Mouse (Mus musculus) brain, adult 2 months (tissue): ENCODE results near the gene Frs3.
A peak's percentile ranks its signal among the peaks of the same experiment; 100 is the strongest.

Source experiments
- DNase-seq: peaks from one replicate; pipeline ENCODE4 v3.0.0; 2011; ENCODE audit warnings: low read depth, low spot score

Frs3 gene

DNA sequence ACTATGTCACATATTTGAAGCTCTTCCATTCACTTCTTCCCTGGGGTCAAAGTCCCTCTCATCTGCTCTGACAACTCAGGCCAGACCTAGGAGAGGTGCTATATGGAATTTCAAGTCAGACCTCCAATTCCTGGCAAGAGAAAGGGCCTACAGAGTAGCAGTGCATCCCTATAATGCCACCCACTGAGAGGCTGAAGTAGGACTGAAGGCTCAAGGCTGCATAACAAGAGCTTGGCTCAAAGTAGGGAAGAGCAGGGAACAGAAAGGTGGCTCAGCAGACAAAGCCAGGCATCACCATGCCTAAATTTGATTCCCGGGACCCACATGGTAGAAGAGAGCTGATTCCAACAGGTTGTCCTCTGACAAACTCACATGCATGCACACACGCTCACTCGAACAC lies 2.8 kb downstream of the Frs3 start:
- DNase-seq, result no peak

DNA sequence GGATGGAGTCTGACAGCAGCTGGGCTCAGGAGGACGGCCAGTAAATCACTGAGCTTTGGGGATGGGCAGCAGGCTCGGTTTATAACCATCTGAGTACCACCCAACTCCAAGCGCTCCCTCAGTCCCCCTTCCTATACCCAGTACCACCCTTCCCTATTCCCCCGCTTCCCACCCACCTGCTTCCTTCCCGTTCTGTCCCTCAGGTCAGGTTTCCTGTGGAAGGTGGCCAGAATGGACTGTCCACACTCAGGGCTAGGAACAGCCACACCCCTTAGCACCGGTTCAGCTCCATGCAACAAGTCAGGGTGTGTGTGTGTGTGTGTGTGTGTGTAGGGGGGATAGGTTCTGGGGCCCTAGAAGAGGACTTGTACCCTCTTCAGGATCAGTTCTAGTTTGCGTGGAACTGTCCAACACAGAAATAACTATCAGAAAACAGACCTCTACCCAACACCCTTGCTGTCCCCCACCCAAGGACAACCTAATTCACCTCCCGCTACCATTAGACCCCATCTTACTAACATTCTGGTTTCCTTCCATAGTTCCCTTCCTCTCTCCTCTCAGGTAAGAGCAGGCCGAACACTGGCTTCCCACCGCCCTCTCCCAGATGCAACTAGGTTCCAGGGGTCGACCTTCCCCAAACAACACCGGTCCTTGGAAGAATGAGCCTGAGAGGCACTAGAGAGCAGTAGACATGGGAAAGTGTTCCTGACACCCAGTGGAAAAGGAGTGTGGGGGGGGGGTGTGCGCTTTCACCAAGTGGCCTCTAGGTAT lies 5.0 kb downstream of the Frs3 start:
- no peak for DNase-seq

DNA sequence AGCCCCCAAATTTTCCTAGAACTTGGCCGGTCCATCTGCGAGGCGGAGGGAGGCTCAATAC lies 5.4 kb downstream of the Frs3 start, which contains the start of gene Gm21981:
Gene Gm21981, minus strand, starts transcription at position 14 of the 61 bp plus-strand sequence.
- DNase-seq, result no peak

DNA sequence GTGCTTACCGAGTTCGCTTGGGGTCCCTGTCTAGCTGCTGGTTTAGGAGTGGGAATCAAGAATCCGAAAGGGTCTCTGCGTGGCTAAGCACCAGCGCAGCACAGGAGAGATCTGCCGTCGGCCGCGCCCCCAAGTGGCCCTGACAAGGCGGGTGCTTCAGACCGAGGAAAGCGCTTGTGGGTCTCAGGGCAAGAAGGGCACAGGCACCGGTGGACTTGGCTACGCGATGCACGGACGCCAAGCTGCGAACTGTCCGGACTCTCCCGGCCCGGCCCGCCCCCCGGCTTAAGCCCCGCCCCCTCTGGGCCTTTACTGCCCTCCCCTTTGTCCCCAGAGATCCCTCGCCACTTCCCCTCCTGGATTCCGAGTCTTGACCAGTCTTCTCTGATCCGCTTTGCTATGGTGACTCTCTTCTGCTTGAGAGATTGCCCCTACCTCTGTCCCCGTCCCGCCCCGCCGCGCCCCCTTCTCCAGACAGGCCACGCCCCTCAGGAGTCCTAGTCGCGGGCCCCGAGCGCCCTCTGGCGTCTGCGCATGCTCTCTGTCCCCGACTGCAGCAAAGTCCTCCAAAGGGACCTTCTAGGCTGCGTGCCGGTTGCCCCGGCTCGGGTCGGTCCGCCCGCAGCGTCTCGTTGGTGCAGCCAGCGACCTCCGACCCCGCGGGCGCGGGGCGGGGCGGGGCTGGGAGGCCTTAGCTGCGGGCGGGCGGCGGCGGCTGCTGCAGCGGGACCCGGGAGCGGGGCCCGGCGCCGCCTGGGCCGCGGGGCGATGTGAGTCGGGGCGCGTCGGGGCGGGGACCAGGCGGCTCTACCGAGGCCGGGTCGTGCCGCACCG lies 5.9 kb downstream of the Frs3 start, which contains the start of gene Prickle4:
Gene Prickle4, minus strand, starts transcription at position 234 of the 834 bp plus-strand sequence.
- DNase-seq, result peak; percentile 98

DNA sequence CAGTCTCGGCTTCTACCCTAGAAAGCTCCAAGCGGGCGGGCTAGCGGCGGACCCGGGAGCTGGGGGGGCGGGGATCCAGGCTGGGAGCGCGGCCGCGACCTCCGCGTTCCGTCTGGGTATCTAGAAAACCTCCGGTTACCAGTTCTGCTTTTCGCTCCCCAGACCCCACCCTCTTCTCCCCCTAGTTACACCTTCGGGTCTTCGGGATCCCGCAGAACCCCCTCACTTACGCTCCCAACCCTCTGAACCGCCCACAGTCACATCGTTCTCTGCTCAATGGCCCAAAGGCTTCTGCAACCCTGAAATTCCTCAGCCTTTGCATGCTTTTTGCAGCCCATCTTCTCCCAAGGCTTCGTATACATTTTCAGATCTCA lies 6.5 kb downstream of the Frs3 start:
- DNase-seq, result peak; percentile 47

DNA sequence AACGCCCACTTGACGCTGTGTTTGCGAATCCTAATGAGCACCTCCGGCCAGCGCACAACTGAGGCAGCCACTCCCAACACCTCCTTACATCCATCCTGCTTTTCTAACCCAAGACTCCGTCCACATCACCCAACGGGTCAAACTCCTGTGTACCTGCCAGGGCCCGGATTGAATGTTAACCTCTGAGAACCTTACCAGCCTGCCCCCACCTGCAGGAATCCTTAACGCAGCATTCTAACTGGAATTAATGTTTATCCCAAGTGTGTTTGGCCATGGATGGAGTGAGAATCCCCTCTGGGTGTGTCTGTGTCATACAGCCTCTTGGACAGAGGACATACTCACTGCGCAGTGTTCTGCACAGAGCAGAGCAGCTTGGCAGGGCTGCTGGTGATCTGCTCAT lies 9.3 kb downstream of the Frs3 start:
- DNase-seq, result no peak

DNA sequence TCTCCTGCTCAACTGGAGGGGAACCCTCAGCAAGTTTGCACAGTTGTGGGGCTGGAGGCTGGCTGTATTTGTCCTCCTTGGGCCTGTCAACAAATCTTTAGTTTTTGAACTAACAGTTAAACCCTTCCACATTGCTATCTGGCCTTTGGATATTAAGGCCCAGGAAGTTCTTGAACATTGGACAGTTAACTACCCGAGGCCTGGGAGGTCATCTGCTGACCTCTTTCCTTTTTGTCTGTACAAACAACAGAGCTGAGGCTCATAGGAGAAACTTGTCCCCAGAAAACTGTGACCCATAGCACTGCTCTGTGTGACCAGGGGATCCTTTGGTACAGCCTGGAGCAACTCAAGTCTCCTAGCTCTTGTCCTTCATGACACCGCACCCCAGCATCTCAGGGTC lies 10.2 kb downstream of the Frs3 start:
- no peak for DNase-seq

DNA sequence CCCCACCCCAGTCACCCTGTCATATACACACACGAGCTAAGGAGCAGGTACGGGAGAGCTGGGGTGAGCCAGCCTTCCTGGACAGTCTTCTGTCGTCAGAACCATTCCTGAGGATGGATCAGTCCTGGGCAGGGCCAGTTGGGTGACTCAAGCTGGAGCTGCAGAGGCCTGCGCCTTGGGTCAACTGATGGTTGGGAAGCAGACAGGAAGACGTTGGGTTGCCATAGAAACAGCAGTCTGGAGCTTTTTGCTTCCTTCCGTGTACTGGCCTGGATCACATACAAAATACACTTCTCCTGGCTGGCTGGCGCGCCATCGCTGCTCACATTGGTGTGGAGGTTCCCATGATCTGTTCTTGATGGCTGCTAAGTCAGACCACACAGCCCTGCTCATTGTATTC lies 13.0 kb downstream of the Frs3 start:
- DNase-seq, result peak; percentile 72

DNA sequence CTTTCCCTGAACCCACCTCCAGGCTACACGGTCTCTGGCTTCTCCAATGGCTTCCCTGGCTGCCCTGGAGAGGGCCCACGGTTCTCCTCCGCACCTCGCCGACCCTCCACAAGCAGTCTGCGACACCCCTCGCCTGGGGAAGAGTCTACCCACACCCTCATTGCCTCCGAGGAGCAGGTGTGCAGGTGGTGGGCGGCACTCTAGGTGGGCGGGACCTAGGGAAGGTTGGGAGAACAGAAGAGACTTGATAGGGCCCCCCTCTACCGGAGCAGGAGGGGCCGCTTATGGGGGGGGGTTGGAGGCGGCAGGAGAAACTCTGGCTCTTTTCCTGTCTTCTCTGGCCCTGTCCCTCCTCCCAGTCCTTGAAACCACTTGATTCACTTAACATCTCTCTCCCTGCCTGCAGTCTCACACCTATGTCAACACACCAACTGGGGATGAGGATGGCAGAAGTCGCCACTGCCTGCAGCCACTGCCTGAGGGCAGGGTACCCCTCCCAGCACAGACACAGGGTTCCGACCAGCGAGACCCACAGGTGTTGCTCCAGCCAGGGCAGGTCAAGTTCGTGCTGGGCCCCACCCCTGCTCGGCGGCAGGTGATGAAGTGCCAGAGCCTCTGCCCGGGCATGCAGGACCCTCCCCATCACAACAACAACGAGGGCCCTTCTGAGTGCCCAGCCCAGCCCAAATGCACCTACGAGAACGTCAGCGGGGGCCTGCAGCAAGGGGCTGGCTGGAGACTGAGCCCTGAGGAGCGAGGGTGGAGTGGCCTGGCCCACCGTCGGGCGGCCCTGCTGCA lies 13.9 kb downstream of the Frs3 start:
- DNase-seq, result no peak

DNA sequence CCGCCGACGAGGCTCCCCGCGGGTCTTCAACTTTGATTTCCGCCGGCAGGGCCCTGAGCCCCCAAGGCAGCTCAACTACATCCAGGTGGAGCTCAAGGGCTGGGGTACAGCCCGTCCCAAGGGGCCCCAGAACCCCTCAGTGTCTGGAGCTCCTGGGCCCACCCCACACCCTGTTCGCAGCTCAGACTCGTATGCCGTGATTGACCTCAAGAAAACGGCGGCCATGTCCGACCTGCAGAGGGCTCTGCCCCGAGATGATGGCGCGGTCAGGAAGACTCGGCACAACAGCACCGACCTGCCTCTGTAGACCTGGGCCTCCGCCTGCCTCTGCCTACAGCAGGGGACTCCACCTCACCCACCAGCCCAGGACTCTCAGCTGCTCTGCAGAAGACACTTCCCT lies 14.7 kb downstream of the Frs3 start:
- DNase-seq, result no peak

DNA sequence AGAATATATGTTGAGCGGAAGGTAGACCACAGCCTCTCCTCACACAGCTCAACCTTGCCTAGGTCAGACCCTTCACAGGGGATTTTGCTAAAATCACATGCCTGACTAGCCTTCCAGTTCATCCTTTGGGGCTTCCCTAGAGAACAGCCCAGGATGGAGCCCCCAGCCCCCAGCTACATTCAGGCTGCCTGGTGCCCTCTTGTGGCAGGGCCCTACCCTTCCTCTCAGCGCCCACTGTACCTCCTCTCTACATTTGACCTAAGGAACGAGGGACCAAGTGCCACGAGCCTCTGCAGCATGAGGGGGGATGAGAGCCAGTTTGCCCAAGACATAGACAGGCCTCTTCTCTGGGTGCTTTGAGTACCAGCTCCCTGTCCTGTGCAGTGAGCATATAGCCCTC lies 15.9 kb downstream of the Frs3 start:
- no peak for DNase-seq

DNA sequence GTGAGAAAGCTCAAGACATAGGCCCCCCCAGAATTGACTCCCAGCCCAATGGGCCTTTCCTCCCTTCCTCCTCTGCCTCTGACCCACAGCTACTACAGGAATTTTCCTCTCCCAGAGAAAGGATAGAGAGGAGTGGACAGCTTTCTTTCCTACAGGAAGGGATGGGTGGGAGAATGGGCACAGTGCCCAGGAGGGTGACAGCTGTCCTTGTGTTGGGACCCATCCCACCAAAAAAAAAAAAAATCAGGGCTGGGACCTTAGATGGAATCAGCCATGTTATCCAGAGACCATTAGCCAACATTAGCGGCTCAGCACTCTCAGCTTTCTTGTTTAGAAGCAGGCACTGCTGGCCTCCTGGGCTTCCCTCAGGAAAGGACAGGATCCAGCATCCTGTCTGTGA lies 17.4 kb downstream of the Frs3 start:
- DNase-seq, result no peak

DNA sequence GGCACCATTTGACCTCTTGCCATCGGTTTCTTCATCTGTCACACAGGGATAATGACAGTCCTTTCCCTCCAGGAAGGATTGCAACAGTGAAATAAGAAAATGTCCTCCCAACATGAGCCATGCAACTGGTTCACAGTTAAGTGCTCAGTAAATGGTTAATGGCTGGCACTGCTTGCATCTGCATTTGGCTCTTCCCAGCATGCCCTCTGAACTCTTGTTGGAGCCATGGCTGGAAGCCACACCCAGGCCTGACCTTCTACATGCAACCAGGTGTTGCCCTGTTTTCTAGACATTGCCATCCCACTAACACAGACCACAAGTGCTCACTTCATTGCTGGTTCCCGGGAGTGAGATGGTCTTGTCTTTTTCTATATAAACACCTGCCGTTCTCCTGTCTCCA lies 19.1 kb downstream of the Frs3 start:
- DNase-seq, result no peak

DNA sequence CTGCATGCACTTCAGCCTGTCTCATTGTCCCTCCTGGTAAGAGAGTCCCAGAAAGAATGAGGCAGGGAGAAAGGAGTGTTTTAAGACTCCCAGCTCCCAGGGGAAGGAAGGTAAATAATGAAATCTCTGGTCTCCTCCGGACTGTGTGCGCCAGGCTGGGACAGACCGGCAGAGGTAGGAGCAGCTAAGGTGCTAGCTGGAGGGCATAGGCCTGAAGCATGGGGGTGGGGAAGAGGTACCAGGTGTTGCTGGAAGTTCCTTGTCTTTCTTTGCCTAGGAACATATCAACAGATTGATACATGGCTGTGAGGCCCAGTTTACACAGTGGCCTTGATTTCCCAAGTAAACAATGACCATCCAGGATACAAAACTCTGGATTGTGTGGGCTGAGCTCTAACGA lies 20.1 kb downstream of the Frs3 start:
- DNase-seq, result no peak

DNA sequence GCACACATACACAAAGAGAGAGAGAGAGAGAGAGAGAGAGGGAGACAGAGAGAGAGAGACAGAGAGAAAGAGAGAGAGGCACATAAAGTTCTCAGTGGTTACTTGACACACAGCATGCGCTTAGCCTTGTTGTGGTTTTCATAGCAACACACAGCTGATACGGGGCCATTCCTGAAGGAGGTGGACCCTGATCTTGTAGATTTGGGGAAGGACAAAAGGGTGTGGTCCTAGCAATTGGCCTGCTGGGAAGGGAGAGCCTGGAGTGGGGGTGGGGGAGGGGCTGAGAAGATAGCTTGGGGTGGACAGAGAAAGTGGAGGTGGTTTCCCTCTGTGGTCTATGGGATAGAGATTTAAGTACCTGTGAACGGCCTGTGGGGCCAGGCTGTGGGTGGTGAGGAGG lies 21.2 kb downstream of the Frs3 start:
- DNase-seq, result no peak

DNA sequence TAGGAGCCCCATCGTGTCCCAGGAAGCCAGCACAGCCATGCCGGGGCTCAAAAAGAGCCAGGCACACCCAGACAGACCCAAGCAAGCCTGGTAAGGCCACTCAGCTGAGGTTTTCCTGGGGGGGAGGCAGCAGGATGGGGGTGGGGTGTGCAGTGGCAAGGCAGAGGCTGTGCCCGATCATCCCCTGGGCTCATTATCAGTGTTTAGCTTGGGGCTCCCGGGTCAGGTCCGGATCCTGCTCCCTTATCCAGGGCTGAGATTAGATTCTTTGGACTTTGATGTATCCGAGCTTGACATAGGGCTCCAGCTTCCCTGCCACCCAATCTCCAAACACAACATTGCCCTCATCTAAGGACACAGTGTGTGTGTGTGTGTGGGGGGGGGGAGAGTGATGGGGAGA lies 23.1 kb downstream of the Frs3 start:
- no peak for DNase-seq

DNA sequence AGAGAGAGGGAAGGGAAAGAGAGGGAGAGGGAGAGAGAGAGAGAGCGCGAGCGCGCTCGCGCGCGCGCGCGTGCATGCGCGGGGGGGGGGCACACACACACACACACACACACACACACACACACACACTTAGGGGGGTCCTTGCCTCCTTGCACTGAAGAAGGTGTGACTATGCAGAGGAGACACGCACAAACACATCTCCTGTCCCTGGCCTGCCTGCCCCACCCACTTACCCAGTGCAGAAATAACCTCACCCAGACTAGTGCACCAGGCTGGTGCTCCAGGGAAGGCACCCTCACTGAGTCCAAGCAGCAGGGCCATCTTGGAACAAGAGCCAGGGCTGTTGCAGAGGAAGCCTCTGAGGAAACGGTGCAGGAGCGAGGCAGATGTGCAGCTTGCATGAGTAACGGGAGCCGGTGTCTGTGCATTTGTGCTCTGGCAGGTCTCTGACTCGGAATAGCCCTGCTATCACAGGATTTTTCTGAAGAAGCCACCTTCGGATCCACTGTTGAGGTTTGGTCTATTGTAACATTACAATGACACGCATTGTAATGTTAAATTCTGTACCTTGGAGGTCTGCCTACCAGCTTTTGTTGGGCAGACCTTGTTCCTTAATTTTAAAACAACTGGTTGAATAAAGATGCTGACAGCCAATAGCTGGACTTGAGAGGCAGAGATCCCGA lies 24.2 kb downstream of the Frs3 start:
- DNase-seq, result no peak

DNA sequence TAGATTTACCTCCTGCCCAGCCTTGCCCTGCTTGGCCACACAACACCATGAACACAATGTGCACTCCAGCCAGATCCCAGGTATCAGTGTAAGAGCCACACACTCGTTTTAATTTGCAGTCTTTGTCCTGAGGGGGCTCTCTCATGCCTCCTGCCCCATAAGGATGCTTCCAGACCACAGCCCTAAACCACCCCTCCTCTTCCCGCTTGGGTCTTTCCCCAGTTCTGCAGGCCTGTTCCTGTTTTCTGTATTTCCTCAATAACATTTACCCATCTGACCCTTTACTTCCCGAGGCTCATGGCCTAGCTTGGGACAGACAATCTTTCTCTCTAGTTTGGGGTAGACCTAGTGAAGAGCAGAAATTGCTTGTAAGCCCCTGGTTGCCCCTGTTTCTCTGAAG lies 26.2 kb downstream of the Frs3 start:
- DNase-seq, result no peak

DNA sequence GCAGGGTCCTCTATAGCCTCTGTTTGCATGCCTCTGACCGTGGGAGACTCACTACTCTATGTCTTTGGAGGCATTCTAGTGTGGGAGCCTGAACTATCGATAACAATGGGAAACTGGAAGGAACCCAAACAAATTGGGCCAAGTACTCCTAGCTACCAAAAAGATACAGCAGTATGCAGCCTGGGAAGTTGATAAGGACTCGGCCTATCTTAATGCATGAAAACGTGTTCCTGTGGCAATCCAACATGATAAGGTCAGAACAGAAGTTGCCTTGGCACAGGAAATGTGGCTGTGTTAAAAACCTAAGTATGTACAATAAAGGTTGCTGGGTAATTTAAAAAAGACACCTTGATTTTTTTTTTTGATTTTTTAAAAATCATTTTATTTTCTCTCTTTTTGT lies 32.4 kb downstream of the Frs3 start:
- DNase-seq, result no peak

DNA sequence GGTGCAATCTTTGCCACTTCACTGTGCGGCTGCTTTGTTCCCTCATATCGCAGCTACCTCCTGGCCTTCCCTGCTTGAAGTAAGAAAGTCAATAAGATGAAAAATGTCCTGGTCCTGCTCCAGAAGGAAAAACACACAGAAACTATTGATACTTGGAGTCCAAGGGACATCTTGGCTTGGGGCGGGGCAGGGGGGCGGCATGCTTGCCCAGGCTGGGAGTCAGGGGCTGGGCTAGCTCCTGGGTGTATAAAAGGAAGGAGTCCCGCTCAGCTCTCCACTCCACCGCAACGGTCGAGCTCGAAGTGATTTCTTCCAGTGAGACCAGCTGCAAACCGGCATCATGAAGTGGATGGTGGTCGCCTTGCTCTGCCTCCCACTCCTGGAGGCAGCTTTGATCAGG lies 37.7 kb downstream of the Frs3 start, which contains the start of gene Pgc:
Gene Pgc, plus strand, starts transcription at position 277 of the 400 bp plus-strand sequence.
- no peak for DNase-seq

DNA sequence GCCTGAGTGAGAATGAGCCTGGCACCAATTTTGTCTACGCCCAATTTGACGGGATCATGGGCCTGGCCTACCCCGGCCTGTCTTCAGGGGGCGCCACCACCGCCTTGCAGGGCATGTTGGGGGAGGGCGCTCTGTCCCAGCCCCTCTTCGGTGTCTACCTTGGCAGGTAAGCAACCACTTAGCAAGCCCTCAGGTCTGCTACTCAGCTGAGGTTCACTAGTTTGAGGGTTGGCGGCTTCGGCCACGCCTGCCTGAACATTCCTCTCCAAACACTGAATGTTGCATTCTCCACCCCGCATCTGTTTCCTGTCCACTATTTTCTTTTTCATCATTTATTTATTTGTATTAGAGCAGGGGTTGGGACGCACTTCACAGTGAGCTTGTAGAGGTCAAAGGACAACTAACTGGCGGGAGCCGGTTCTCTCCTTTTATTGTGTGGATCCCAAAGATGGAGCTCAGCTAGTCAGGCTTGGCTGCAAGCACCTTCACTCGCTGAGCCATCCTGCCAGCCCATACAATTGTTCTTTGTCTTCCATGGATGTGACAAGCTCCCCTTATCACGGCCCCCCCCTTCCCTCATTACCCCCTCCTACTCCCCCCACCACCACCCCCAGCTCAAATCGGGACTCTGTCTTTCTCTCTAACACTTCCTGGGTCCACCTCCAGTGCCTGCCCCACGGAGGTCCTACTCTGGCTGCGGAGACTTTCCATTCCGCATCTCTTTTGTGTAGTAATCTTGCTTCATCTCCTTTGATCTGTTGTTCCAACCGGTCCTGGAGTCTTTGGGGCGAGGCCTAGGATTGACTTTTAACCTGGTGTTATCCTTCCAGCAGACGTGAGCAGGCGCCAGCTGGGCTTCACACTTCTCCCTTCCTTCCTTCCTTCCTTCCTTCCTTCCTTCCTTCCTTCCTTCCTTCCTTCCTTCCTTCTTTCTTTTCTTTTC lies 42.1 kb downstream of the Frs3 start:
- DNase-seq, result no peak
